Mouse (Mus musculus): Measurements from ENCODE around the gene Syn3. TPM values are rescaled to one million over a fixed set of nuclear protein-coding genes. Genes with fewer than 3 reads are reported as not detected.

Syn3 gene
- polyA plus RNA-seq, 1 experiment from 2014 or later: 5.9 TPM

- 79% methylated on average over 6 of the region's 6 CpGs for WGBS
- no peaks in the 10 kb centered on the region for H3K9me3 ChIP-seq (replicated peaks; ENCODE audit: low read length)
- peak overlapping the region; percentile 57 for H3K27ac ChIP-seq
- H3K4me3 ChIP-seq (replicated peaks; ENCODE audit: low read depth, low read length): no peak overlapping the region
- H3K36me3 ChIP-seq (ENCODE audit: insufficient read depth, low read length): no peaks in the 10 kb centered on the region
- DNase-seq (ENCODE audit: low spot score) (no peak), ATAC-seq (replicated peaks; ENCODE audit: low FRiP score, low read depth) (no peak)
- no peaks in the 10 kb centered on the region for H3K27me3 ChIP-seq (ENCODE audit: insufficient read depth, low read length)
- H3K9ac ChIP-seq (ENCODE audit: low read depth, low read length): no peak overlapping the region
- H3K4me1 ChIP-seq (replicated peaks; ENCODE audit: insufficient read depth, low read length): peaks cover 13% of the 10 kb centered on the region
- no peak overlapping the region for H3K4me2 ChIP-seq (ENCODE audit: low read length)
- TF ChIP-seq CTCF (IDR thresholded peaks at IDR 0.05; ENCODE audit: low read depth): no peak
Observed at GRCm38 (mm10) chr10:86298326-86298725, 200.4 kb downstream of the Syn3 start.

- H3K36me3 ChIP-seq (ENCODE audit: insufficient read depth, low read length): no peaks in the 10 kb centered on the region
- no peaks in the 10 kb centered on the region for H3K27me3 ChIP-seq (ENCODE audit: insufficient read depth, low read length)
- no peaks in the 10 kb centered on the region for H3K9me3 ChIP-seq (replicated peaks; ENCODE audit: low read length)
- H3K9ac ChIP-seq (ENCODE audit: low read depth, low read length): no peak overlapping the region
- H3K27ac ChIP-seq: peak overlapping the region; percentile 44; the same call in 1 of the 2 replicates
- no peak overlapping the region for H3K4me3 ChIP-seq (replicated peaks; ENCODE audit: low read depth, low read length)
- no peak overlapping the region for H3K4me2 ChIP-seq (ENCODE audit: low read length)
- peaks cover 8% of the 10 kb centered on the region for H3K4me1 ChIP-seq (replicated peaks; ENCODE audit: insufficient read depth, low read length)
- whole genome bisulfite sequencing: 91% methylated on average over 2 of the region's 2 CpGs
- ATAC-seq (replicated peaks; ENCODE audit: low FRiP score, low read depth): no peak
- DNase-seq (ENCODE audit: low spot score): no peak
- no peak for TF ChIP-seq CTCF (IDR thresholded peaks at IDR 0.05; ENCODE audit: low read depth)
Observed at GRCm38 (mm10) chr10:86297307-86297706, 201.4 kb downstream of the Syn3 start.

GRCm38 (mm10) chr10:86296111-86296510 is 202.6 kb downstream of the Syn3 start:
- TF ChIP-seq CTCF (IDR thresholded peaks at IDR 0.05; ENCODE audit: low read depth): peak; percentile 88
- Histone ChIP-seq H3K4me1 (replicated peaks; ENCODE audit: insufficient read depth, low read length) (peaks cover 8% of the 10 kb centered on the region), H3K27me3 (ENCODE audit: insufficient read depth, low read length) (no peaks in the 10 kb centered on the region), H3K27ac (no peak overlapping the region), H3K4me2 (ENCODE audit: low read length) (peak overlapping the region; percentile 25), H3K9ac (ENCODE audit: low read depth, low read length) (no peak overlapping the region; the same call in 1 of the 2 replicates), H3K4me3 (replicated peaks; ENCODE audit: low read depth, low read length) (0 out of 2 replicates have a peak overlapping the region, but pooled peaks have one; percentile 0), H3K9me3 (replicated peaks; ENCODE audit: low read length) (no peaks in the 10 kb centered on the region), H3K36me3 (ENCODE audit: insufficient read depth, low read length) (no peaks in the 10 kb centered on the region)
- ATAC-seq (replicated peaks; ENCODE audit: low FRiP score, low read depth) (no peak; the same call in 1 of the 2 replicates), DNase-seq (ENCODE audit: low spot score) (peak; percentile 88)
- 7% methylated on average over 14 of the region's 14 CpGs for WGBS

- Histone ChIP-seq H3K4me1 (replicated peaks; ENCODE audit: insufficient read depth, low read length) (peaks cover 8% of the 10 kb centered on the region), H3K27me3 (ENCODE audit: insufficient read depth, low read length) (no peaks in the 10 kb centered on the region), H3K36me3 (ENCODE audit: insufficient read depth, low read length) (no peaks in the 10 kb centered on the region), H3K9me3 (replicated peaks; ENCODE audit: low read length) (no peaks in the 10 kb centered on the region), H3K4me2 (ENCODE audit: low read length) (peak overlapping the region; percentile 25), H3K4me3 (replicated peaks; ENCODE audit: low read depth, low read length) (0 out of 2 replicates have a peak overlapping the region, but pooled peaks have one; percentile 0), H3K9ac (ENCODE audit: low read depth, low read length) (no peak overlapping the region; the same call in 1 of the 2 replicates), H3K27ac (peak overlapping the region; percentile 36; the same call in 1 of the 2 replicates)
- TF ChIP-seq CTCF (IDR thresholded peaks at IDR 0.05; ENCODE audit: low read depth): no peak
- WGBS: 40% methylated on average over 13 of the region's 13 CpGs
- ATAC-seq (replicated peaks; ENCODE audit: low FRiP score, low read depth) (no peak), DNase-seq (ENCODE audit: low spot score) (peak; percentile 25)
Observed at GRCm38 (mm10) chr10:86295454-86296098, 203.1 kb downstream of the Syn3 start.

GRCm38 (mm10) chr10:86294599-86295365 is 203.9 kb downstream of the Syn3 start:
- H3K4me3 ChIP-seq (replicated peaks; ENCODE audit: low read depth, low read length): no peak overlapping the region
- no peak for DNase-seq (ENCODE audit: low spot score)

GRCm38 (mm10) chr10:86293880-86294279 is 204.8 kb downstream of the Syn3 start:
- Histone ChIP-seq H3K4me1 (replicated peaks; ENCODE audit: insufficient read depth, low read length) (peaks cover 8% of the 10 kb centered on the region), H3K36me3 (ENCODE audit: insufficient read depth, low read length) (no peaks in the 10 kb centered on the region), H3K9ac (ENCODE audit: low read depth, low read length) (no peak overlapping the region), H3K4me3 (replicated peaks; ENCODE audit: low read depth, low read length) (no peak overlapping the region), H3K27ac (no peak overlapping the region), H3K9me3 (replicated peaks; ENCODE audit: low read length) (no peaks in the 10 kb centered on the region), H3K4me2 (ENCODE audit: low read length) (no peak overlapping the region), H3K27me3 (ENCODE audit: insufficient read depth, low read length) (no peaks in the 10 kb centered on the region)
- DNase-seq (ENCODE audit: low spot score) (no peak), ATAC-seq (replicated peaks; ENCODE audit: low FRiP score, low read depth) (no peak)
- WGBS: 93% methylated on average over 1 of the region's 1 CpGs
- TF ChIP-seq CTCF (IDR thresholded peaks at IDR 0.05; ENCODE audit: low read depth): peak; percentile 45; the same call in 1 of the 2 replicates

More at GRCm38 (mm10) chr10:86294599-86295365, 203.9 kb downstream of the Syn3 start:
- TF ChIP-seq CTCF (IDR thresholded peaks at IDR 0.05; ENCODE audit: low read depth): no peak
- 70% methylated on average over 10 of the region's 10 CpGs for WGBS
- Histone ChIP-seq H3K27me3 (ENCODE audit: insufficient read depth, low read length) (no peaks in the 10 kb centered on the region), H3K9ac (ENCODE audit: low read depth, low read length) (no peak overlapping the region), H3K36me3 (ENCODE audit: insufficient read depth, low read length) (no peaks in the 10 kb centered on the region), H3K27ac (peak overlapping the region; percentile 39), H3K4me1 (replicated peaks; ENCODE audit: insufficient read depth, low read length) (peaks cover 8% of the 10 kb centered on the region), H3K4me2 (ENCODE audit: low read length) (no peak overlapping the region), H3K9me3 (replicated peaks; ENCODE audit: low read length) (no peaks in the 10 kb centered on the region)
- peak; percentile 80 for ATAC-seq (replicated peaks; ENCODE audit: low FRiP score, low read depth)

All from kidney, postnatal 0 days (tissue).